Comparison of ENCODE assay signal across 7 mouse cellular contexts in genomic region chr1:136550851-136551540, GRCm38 (mm10).
DNase-seq lines count a peak whose midpoint lies in the region; ATAC-seq and TF ChIP-seq lines count a peak whose summit lies in the region.

No protein-coding gene starts in this region.

- H3K9ac ChIP-seq in forebrain, postnatal 0 days, result no peak overlapping the region
- no peak overlapping the region for H3K9ac ChIP-seq in midbrain, embryonic 16.5 days (ENCODE audit: low read depth, low read length)

- H3K4me1 ChIP-seq in forebrain, postnatal 0 days (ENCODE audit: insufficient read depth), result no peaks in the 10 kb centered on the region
- peaks cover 4% of the 10 kb centered on the region; the same call in 1 of the 2 replicates for H3K4me1 ChIP-seq in midbrain, embryonic 16.5 days (ENCODE audit: control insufficient read depth, insufficient read depth, low read length)
- H3K4me1 ChIP-seq in spleen, adult 2 months (ENCODE audit: control insufficient read depth, insufficient read depth, insufficient read length), result no peaks in the 10 kb centered on the region

- TF ChIP-seq CTCF in forebrain, postnatal 0 days (IDR thresholded peaks at IDR 0.05; ENCODE audit: low read depth), result peak; percentile 99
- TF ChIP-seq CTCF in spleen, adult 2 months (IDR thresholded peaks at IDR 0.05; ENCODE audit: extremely low read depth, insufficient read depth, insufficient read length, insufficient replicate concordance), result peak; percentile 95; the same call in 1 of the 2 replicates

- H3K27ac ChIP-seq in forebrain, postnatal 0 days (ENCODE audit: low read depth, low read length), result no peak overlapping the region
- H3K27ac ChIP-seq in midbrain, embryonic 16.5 days (ENCODE audit: low read length), result no peak overlapping the region
- no peak overlapping the region for H3K27ac ChIP-seq in spleen, adult 2 months (ENCODE audit: insufficient read depth, low read length)

- no peaks in the 10 kb centered on the region for H3K9me3 ChIP-seq in forebrain, postnatal 0 days (ENCODE audit: low read length)
- no peaks in the 10 kb centered on the region for H3K9me3 ChIP-seq in midbrain, embryonic 16.5 days (replicated peaks; ENCODE audit: control insufficient read depth, low read length, poor library complexity, severe bottlenecking)

- ATAC-seq in forebrain, postnatal 0 days, result peak; percentile 79
- peak; percentile 66 for ATAC-seq in midbrain, embryonic 16.5 days

- intact Hi-C loops in left cerebral cortex, postnatal 10 days (cut with DNase I), result loop anchor here (5.0 kb wide), 3 partner anchors 76 to 671 kb away; no protein-coding TSS in a partner anchor

- no peak overlapping the region for H3K4me2 ChIP-seq in forebrain, postnatal 0 days (ENCODE audit: low read depth)
- no peak overlapping the region for H3K4me2 ChIP-seq in midbrain, embryonic 16.5 days (ENCODE audit: low read length)

- no peak for TF ChIP-seq POLR2A in spleen, adult 2 months (IDR thresholded peaks at IDR 0.05; ENCODE audit: low read depth, low read length)

- no peaks in the 10 kb centered on the region for H3K27me3 ChIP-seq in forebrain, postnatal 0 days (ENCODE audit: insufficient read depth, low read length)
- no peaks in the 10 kb centered on the region for H3K27me3 ChIP-seq in midbrain, embryonic 16.5 days (ENCODE audit: control insufficient read depth, insufficient read depth, low read depth, low read length)
- no peaks in the 10 kb centered on the region for H3K27me3 ChIP-seq in spleen, adult 2 months (ENCODE audit: control insufficient read depth, insufficient read depth, low read length)

- DNase-seq in T-cell, adult 2 months (ENCODE audit: low spot score), result peak; percentile 70
- DNase-seq in cerebellum, adult 18-20 months, result peak; percentile 64 to 80
- DNase-seq in forebrain, postnatal 0 days, result peak; percentile 92
- peak; percentile 85 for DNase-seq in hindlimb bud, embryonic 11.5 days (ENCODE audit: extremely low spot score, low read depth, low spot score)
- DNase-seq in left cerebral cortex, postnatal 10 days (ENCODE audit: extremely low spot score in 1 of 2, low spot score in 2 of 2), result peak; percentile 74 to 89
- peak; percentile 25 to 58 for DNase-seq in spleen, adult 2 months (ENCODE audit: low read depth in 1 of 2, low spot score in 2 of 2)

- H3K36me3 ChIP-seq in forebrain, postnatal 0 days (ENCODE audit: insufficient read depth), result no peaks in the 10 kb centered on the region
- H3K36me3 ChIP-seq in midbrain, embryonic 16.5 days (ENCODE audit: control insufficient read depth, insufficient read depth, low read length), result no peaks in the 10 kb centered on the region
- H3K36me3 ChIP-seq in spleen, adult 2 months (ENCODE audit: control insufficient read depth, insufficient read depth, low read length), result no peaks in the 10 kb centered on the region

- WGBS in forebrain, postnatal 0 days, result 25% methylated on average over 16 of the region's 16 CpGs
- WGBS in midbrain, embryonic 16.5 days, result 27% methylated on average over 16 of the region's 16 CpGs
- WGBS in spleen, adult 2 months, result 28% methylated on average over 16 of the region's 16 CpGs

- no peak overlapping the region for H3K4me3 ChIP-seq in forebrain, postnatal 0 days (ENCODE audit: low read depth, low read length)
- no peak overlapping the region for H3K4me3 ChIP-seq in midbrain, embryonic 16.5 days (ENCODE audit: low read depth, low read length)
- H3K4me3 ChIP-seq in spleen, adult 2 months (ENCODE audit: extremely low read depth, insufficient read depth, insufficient read length), result no peak overlapping the region

Comparison
In these comparisons a context has a peak if more than half of its experiments do, and no peak if none do; other contexts are left out.
1. DNase-seq: peak in every context shown above with its lines; median percentile 92 in forebrain, postnatal 0 days; 85 in hindlimb bud, embryonic 11.5 days; 82 in left cerebral cortex, postnatal 10 days; 72 in cerebellum, adult 18-20 months; 70 in T-cell, adult 2 months; 42 in spleen, adult 2 months.